In genomic region chr7:117521369-117521768, GRCm38 (mm10) we compare ENCODE assay signal across 17 mouse cellular contexts.
DNase-seq lines count a peak whose midpoint lies in the region; ATAC-seq lines count a peak whose summit lies in the region.
"Had no signal": no experiment of that assay in that cellular context is flagged by ENCODE, and none has a peak within 500 bp of the region (broad histone marks: within the 10 kb centered on the region; RNA-seq: fewer than 3 reads in every experiment).

No protein-coding gene starts in this region.

- H3K9me3 ChIP-seq in kidney, embryonic 16.5 days (ENCODE audit: low read length): peaks cover 8% of the 10 kb centered on the region; the same call in 1 of the 2 replicates
- no peaks in the 10 kb centered on the region for H3K9me3 ChIP-seq in hindbrain, embryonic 14.5 days (ENCODE audit: control insufficient read depth, low read length)
- H3K9me3 ChIP-seq in midbrain, embryonic 15.5 days: no peaks in the 10 kb centered on the region
- H3K9me3 ChIP-seq: embryonic facial prominence, embryonic 12.5 days; hindbrain, embryonic 10.5 days; limb, embryonic 12.5 days; midbrain, embryonic 10.5 days had no signal

- H3K27ac ChIP-seq in kidney, embryonic 16.5 days (ENCODE audit: low read length): peak overlapping the region; percentile 31; the same call in 1 of the 2 replicates
- no peak overlapping the region for H3K27ac ChIP-seq in hindbrain, embryonic 14.5 days
- no peak overlapping the region for H3K27ac ChIP-seq in midbrain, embryonic 15.5 days
- H3K27ac ChIP-seq: embryonic facial prominence, embryonic 12.5 days; limb, embryonic 12.5 days; midbrain, embryonic 10.5 days had no signal

- no peak for DNase-seq in kidney, postnatal 14 days
- peak; percentile 48 for DNase-seq in naive thymus-derived CD4-positive, alpha-beta T cell, adult 2 months (ENCODE audit: low read depth)
- no peak for DNase-seq in hindbrain, embryonic 14.5 days (ENCODE audit: low spot score)
- DNase-seq: adrenal gland, adult 8-10 months; cerebellum, postnatal 36 days; heart, adult 11 months; kidney, adult 18-20 months; layer of hippocampus, postnatal 36 days; lung, adult 2 months had no signal

- no peak for ATAC-seq in kidney, embryonic 16.5 days (ENCODE audit: low FRiP score, low TSS enrichment)
- ATAC-seq in CD4-positive, CD25-positive, alpha-beta regulatory T cell, adult 4 months: peak; percentile 91
- ATAC-seq in granulocyte monocyte progenitor cell, adult 5-6 weeks (replicated peaks; ENCODE audit: poor library complexity, severe bottlenecking): peak; percentile 61
- ATAC-seq in hindbrain, embryonic 14.5 days (ENCODE audit: low FRiP score): no peak
- ATAC-seq in midbrain, embryonic 15.5 days (replicated peaks): no peak

- H3K27me3 ChIP-seq in kidney, embryonic 16.5 days (ENCODE audit: insufficient read depth, low read length): no peaks in the 10 kb centered on the region
- no peaks in the 10 kb centered on the region for H3K27me3 ChIP-seq in hindbrain, embryonic 14.5 days (ENCODE audit: control insufficient read depth, insufficient read depth, low read length)
- H3K27me3 ChIP-seq in midbrain, embryonic 15.5 days (replicated peaks): no peaks in the 10 kb centered on the region
- H3K27me3 ChIP-seq: embryonic facial prominence, embryonic 12.5 days; limb, embryonic 12.5 days had no signal

- H3K9ac ChIP-seq in kidney, embryonic 16.5 days (replicated peaks; ENCODE audit: low read length): no peak overlapping the region
- H3K9ac ChIP-seq in hindbrain, embryonic 14.5 days: no peak overlapping the region
- H3K9ac ChIP-seq in midbrain, embryonic 15.5 days: no peak overlapping the region
- H3K9ac ChIP-seq: embryonic facial prominence, embryonic 12.5 days; limb, embryonic 12.5 days had no signal

- H3K4me2 ChIP-seq in kidney, embryonic 16.5 days (replicated peaks; ENCODE audit: low read depth, low read length): no peak overlapping the region
- no peak overlapping the region for H3K4me2 ChIP-seq in hindbrain, embryonic 14.5 days (replicated peaks)
- no peak overlapping the region for H3K4me2 ChIP-seq in midbrain, embryonic 15.5 days
- H3K4me2 ChIP-seq: embryonic facial prominence, embryonic 12.5 days; limb, embryonic 12.5 days had no signal

- no peaks in the 10 kb centered on the region for H3K36me3 ChIP-seq in kidney, embryonic 16.5 days (ENCODE audit: insufficient read depth, low read length)
- H3K36me3 ChIP-seq in hindbrain, embryonic 14.5 days (replicated peaks; ENCODE audit: control insufficient read depth, insufficient read depth): no peaks in the 10 kb centered on the region
- H3K36me3 ChIP-seq in midbrain, embryonic 15.5 days (replicated peaks): no peaks in the 10 kb centered on the region
- H3K36me3 ChIP-seq: embryonic facial prominence, embryonic 12.5 days; hindbrain, embryonic 10.5 days; limb, embryonic 12.5 days; midbrain, embryonic 10.5 days had no signal

- no peak overlapping the region for H3K4me3 ChIP-seq in kidney, embryonic 16.5 days (ENCODE audit: low read length)
- H3K4me3 ChIP-seq in hindbrain, embryonic 14.5 days (replicated peaks; ENCODE audit: low read length): no peak overlapping the region
- no peak overlapping the region for H3K4me3 ChIP-seq in midbrain, embryonic 15.5 days
- H3K4me3 ChIP-seq: embryonic facial prominence, embryonic 12.5 days; hindbrain, embryonic 10.5 days; limb, embryonic 12.5 days; midbrain, embryonic 10.5 days had no signal

- H3K4me1 ChIP-seq in kidney, embryonic 16.5 days (ENCODE audit: insufficient read depth, low read length): no peaks in the 10 kb centered on the region
- no peaks in the 10 kb centered on the region for H3K4me1 ChIP-seq in hindbrain, embryonic 14.5 days (replicated peaks; ENCODE audit: control insufficient read depth, insufficient read depth, low read length)
- H3K4me1 ChIP-seq in midbrain, embryonic 15.5 days: no peaks in the 10 kb centered on the region

Comparison
In these comparisons a context has a peak if more than half of its experiments do, and no peak if none do; other contexts are left out.
1. ATAC-seq: peak in CD4-positive, CD25-positive, alpha-beta regulatory T cell, adult 4 months (single experiment) and granulocyte monocyte progenitor cell, adult 5-6 weeks (single experiment); none in kidney, embryonic 16.5 days (single experiment), hindbrain, embryonic 14.5 days (single experiment) and midbrain, embryonic 15.5 days (single experiment).